Mouse (Mus musculus) spleen, adult 2 months (tissue): ENCODE data around the gene Pnmt.

Source experiments
- CTCF ChIP-seq: fragments of 200-500 bp; IDR thresholded peaks from 2 replicates; pipeline ENCODE4 v1.5.1; 2011; ENCODE audit warnings: mild to moderate bottlenecking, inconsistent platforms; ENCODE audit not compliant: insufficient read depth, insufficient read length, insufficient replicate concordance; ENCODE audit errors: extremely low read depth
- POLR2A ChIP-seq: fragments of 200-500 bp; IDR thresholded peaks from 2 replicates; pipeline ENCODE4 v1.6.1; 2011; ENCODE audit warnings: low read depth, low read length, inconsistent platforms

DNA sequence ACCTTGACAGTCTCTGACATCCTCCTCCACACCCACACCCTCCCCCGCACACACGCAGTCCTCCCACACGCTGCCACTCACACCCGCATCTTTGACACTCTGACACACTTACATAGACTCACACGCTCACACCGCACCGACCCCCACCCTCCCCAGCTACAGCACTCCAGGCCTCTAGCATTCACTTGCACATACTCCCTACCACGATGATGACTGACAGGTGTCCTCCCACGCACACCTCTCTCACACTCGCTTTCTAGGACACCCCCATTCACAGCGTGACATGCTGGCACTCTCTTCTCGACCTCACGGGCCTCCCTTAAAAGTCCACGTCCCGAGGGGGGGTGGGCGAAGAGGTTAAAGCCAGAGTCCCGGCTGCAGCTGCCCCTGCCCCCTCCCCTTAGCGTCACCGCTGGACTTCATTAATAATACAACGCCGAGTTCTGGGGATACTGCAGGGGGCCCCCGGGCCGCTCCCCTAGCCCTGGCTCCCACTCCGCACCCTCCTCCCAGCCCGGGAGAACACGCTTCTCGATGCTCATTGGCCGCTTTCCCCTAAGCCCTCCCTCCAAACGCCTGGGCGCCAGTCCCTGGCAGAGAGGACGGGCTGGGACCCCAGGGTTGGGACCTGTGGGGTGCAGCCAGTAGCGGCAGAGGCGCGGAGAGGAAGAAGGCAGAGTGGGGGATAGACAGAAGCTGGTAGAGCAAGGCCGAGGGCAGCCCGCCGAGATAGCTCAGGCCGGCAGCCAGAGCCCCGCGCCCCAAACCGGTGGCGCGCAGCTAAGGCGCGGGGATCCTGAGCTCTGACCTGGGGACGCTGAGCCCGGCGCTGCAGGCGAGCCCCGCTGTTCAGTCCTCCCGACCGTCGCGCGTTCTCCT lies 37.9 kb upstream of the Pnmt start, which contains the start of gene Ppp1r1b:
- TF ChIP-seq POLR2A (no peak), CTCF (no peak)
